Mouse (Mus musculus): Measurements from ENCODE around the gene Spag16. TPM values are rescaled to one million over a fixed set of nuclear protein-coding genes. Genes with fewer than 3 reads are reported as not detected.

The Spag16 gene
- total and polyA plus RNA-seq, 3 experiments, result not detected

GRCm38 (mm10) chr1:70283388-70283787 is 456.6 kb downstream of the Spag16 start:
- no peaks in the 10 kb centered on the region for H3K9me3 ChIP-seq (replicated peaks; ENCODE audit: low read length)
- DNase-seq (ENCODE audit: extremely low read depth), result peak; percentile 17
- no peak overlapping the region for H3K4me2 ChIP-seq (ENCODE audit: insufficient read depth, low read depth, poor library complexity, severe bottlenecking)
- H3K4me3 ChIP-seq (replicated peaks in 1 of 3; ENCODE audit: low read depth in 2 of 3, low read length in 2 of 3, poor library complexity in 1 of 3), result no peak overlapping the region
- no peaks in the 10 kb centered on the region for H3K79me2 ChIP-seq (replicated peaks; ENCODE audit: control insufficient read depth, extremely low read depth, insufficient read depth, poor library complexity, severe bottlenecking)
- no peak for TF ChIP-seq ZC3H11A (IDR thresholded peaks at IDR 0.05; ENCODE audit: low read depth, low read length)
- no peak for TF ChIP-seq HCFC1 (IDR thresholded peaks at IDR 0.05; ENCODE audit: low read depth, low read length)
- TF ChIP-seq SIN3A (IDR thresholded peaks at IDR 0.05; ENCODE audit: low read length), result no peak
- TF ChIP-seq JUN (IDR thresholded peaks at IDR 0.05; ENCODE audit: insufficient read depth, low read depth, low read length), result no peak
- TF ChIP-seq CHD1 (IDR thresholded peaks at IDR 0.05; ENCODE audit: low read depth, low read length), result no peak
- no peak for TF ChIP-seq USF2 (conservative IDR thresholded peaks at IDR 0.05; ENCODE audit: low read depth, low read length)
- no peak for TF ChIP-seq IRF4 (IDR thresholded peaks at IDR 0.05; ENCODE audit: low read depth, low read length)
- TF ChIP-seq ZNF384 (IDR thresholded peaks at IDR 0.05; ENCODE audit: low read depth, low read length), result no peak
- no peak for TF ChIP-seq NRF1 (IDR thresholded peaks at IDR 0.05; ENCODE audit: low read depth, low read length)
- TF ChIP-seq USF1 (IDR thresholded peaks at IDR 0.05; ENCODE audit: low read depth, low read length), result no peak
- H3K27me3 ChIP-seq (replicated peaks), result no peaks in the 10 kb centered on the region
- no peak overlapping the region for H3K27ac ChIP-seq (ENCODE audit: insufficient read depth, low read depth)
- H3K4me1 ChIP-seq (ENCODE audit: control insufficient read depth in 1 of 2, insufficient read depth in 2 of 2), result peaks cover 0 to 40% of the 10 kb centered on the region in 2 experiments; a peak in 2 of 4 replicates
- no peak overlapping the region for H3K9ac ChIP-seq (ENCODE audit: insufficient read depth, low read depth)
- no peaks in the 10 kb centered on the region for H3K36me3 ChIP-seq (replicated peaks in 1 of 2; ENCODE audit: control insufficient read depth in 1 of 2, insufficient read depth in 1 of 2, low read length in 1 of 2)
- in situ Hi-C loops (cut with MboI; ENCODE audit: low pct_ligation_motif_present, low pct_unique_long_range_greater_than_20kb, low sequenced_read_pairs), result no loop called here
- dilution Hi-C loops (cut with MboI; ENCODE audit: extremely low pct_ligation_motif_present, extremely low pct_unique_long_range_greater_than_20kb, low sequenced_read_pairs), result no loop called here

DNA sequence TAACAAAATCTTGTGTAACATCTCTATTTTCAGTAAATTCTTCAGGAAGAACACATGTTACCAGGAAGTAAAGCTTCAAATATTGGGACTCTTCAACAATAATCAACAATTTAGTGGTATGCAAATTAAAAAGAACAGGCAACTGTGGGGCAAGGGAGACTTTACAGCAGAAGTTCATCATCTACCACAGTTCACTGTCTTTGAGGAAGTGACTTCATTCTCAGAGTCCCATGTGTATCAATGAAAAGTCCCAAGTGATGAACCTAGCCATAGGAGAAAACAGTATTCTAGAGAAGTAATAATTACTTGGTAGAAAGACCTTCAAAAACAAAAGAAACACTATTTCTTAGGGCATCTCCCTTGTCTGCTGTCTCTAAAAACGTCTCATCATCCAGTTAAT is 457.4 kb downstream of the Spag16 start:
- Histone ChIP-seq H3K9ac (ENCODE audit: insufficient read depth, low read depth) (no peak overlapping the region), H3K9me3 (replicated peaks; ENCODE audit: low read length) (no peaks in the 10 kb centered on the region), H3K4me1 (ENCODE audit: control insufficient read depth in 1 of 2, insufficient read depth in 2 of 2) (peaks cover 0 to 38% of the 10 kb centered on the region in 2 experiments; a peak in 2 of 4 replicates), H3K79me2 (replicated peaks; ENCODE audit: control insufficient read depth, extremely low read depth, insufficient read depth, poor library complexity, severe bottlenecking) (no peaks in the 10 kb centered on the region), H3K27ac (ENCODE audit: insufficient read depth, low read depth) (0 out of 2 replicates have a peak overlapping the region, but pooled peaks have one; percentile 28), H3K4me3 (replicated peaks in 1 of 3; ENCODE audit: low read depth in 2 of 3, low read length in 2 of 3, poor library complexity in 1 of 3) (no peak overlapping the region), H3K27me3 (replicated peaks) (no peaks in the 10 kb centered on the region), H3K36me3 (replicated peaks in 1 of 2; ENCODE audit: control insufficient read depth in 1 of 2, insufficient read depth in 1 of 2, low read length in 1 of 2) (no peaks in the 10 kb centered on the region), H3K4me2 (ENCODE audit: insufficient read depth, low read depth, poor library complexity, severe bottlenecking) (no peak overlapping the region)
- dilution Hi-C loops (cut with MboI; ENCODE audit: extremely low pct_ligation_motif_present, extremely low pct_unique_long_range_greater_than_20kb, low sequenced_read_pairs), result no loop called here
- in situ Hi-C loops (cut with MboI; ENCODE audit: low pct_ligation_motif_present, low pct_unique_long_range_greater_than_20kb, low sequenced_read_pairs), result no loop called here
- peak; percentile 75 for DNase-seq (ENCODE audit: extremely low read depth)
- TF ChIP-seq RCOR1 (conservative IDR thresholded peaks at IDR 0.05; ENCODE audit: low read depth, low read length) (no peak), E2F4 (IDR thresholded peaks at IDR 0.05; ENCODE audit: insufficient replicate concordance, low read depth, low read length) (no peak), USF1 (IDR thresholded peaks at IDR 0.05; ENCODE audit: low read depth, low read length) (no peak), CHD2 (IDR thresholded peaks at IDR 0.05; ENCODE audit: low read length) (no peak), MAX (IDR thresholded peaks at IDR 0.05; ENCODE audit: low read length) (no peak), KAT2A (IDR thresholded peaks at IDR 0.05; ENCODE audit: insufficient replicate concordance, low read length) (no peak), UBTF (IDR thresholded peaks at IDR 0.05; ENCODE audit: low read depth, low read length) (no peak), USF2 (conservative IDR thresholded peaks at IDR 0.05; ENCODE audit: low read depth, low read length) (no peak), HCFC1 (IDR thresholded peaks at IDR 0.05; ENCODE audit: low read depth, low read length) (no peak), ZC3H11A (IDR thresholded peaks at IDR 0.05; ENCODE audit: low read depth, low read length) (no peak), NRF1 (IDR thresholded peaks at IDR 0.05; ENCODE audit: low read depth, low read length) (no peak), JUN (IDR thresholded peaks at IDR 0.05; ENCODE audit: insufficient read depth, low read depth, low read length) (0 out of 2 replicates have a peak, but pooled peaks have one; percentile 17), EP300 (IDR thresholded peaks at IDR 0.05; ENCODE audit: low read length) (peak; percentile 63), POLR2A (IDR thresholded peaks at IDR 0.05; ENCODE audit: low read depth, low read length) (no peak), PAX5 (IDR thresholded peaks at IDR 0.05; ENCODE audit: low read length) (no peak), ETS1 (conservative IDR thresholded peaks at IDR 0.05; ENCODE audit: low read depth, low read length) (peak; percentile 44), JUND (conservative IDR thresholded peaks at IDR 0.05; ENCODE audit: low read depth, low read length) (0 out of 2 replicates have a peak, but pooled peaks have one; percentile 19), MXI1 (IDR thresholded peaks at IDR 0.05; ENCODE audit: low read depth, low read length) (no peak), ELF1 (IDR thresholded peaks at IDR 0.05; ENCODE audit: low read depth, low read length) (no peak)

All from CH12.LX (cell line).